Mouse (Mus musculus): ENCODE data around the gene Cdc45.

- no peak for TF ChIP-seq GATA1 (IDR thresholded peaks at IDR 0.05; ENCODE audit: low read length)
- TF ChIP-seq TAL1 (IDR thresholded peaks at IDR 0.05; ENCODE audit: low read length), result no peak
Measured at GRCm38 (mm10) chr16:18812385-18812910, 661 bp upstream of the Cdc45 start.

All from erythroblast, embryonic 14.5 days (primary cell).